Mouse (Mus musculus): ENCODE measurements around the gene Rps5.

DNA sequence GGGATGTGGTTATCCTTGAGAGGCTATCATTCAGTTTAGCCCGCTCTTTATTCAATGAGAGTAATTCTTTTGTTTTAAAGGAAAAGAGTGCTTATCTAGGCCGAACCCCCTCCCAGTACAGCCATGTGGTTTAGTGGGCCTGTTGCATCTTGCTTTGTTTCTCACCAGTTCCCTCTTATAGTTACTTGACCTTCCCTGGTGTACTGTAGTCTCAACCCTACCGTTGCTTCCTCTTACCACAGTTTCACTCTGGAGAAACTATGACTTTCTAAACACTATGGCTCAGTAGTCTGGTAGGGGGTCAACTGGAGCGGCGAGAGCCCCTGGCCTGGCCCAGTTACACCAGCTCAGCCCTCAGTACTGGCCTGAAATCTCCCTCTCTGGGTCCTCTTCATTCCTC lies 34.5 kb upstream of the Rps5 start:
- TF ChIP-seq CTCF (IDR thresholded peaks at IDR 0.05): no peak
- TF ChIP-seq EP300 (IDR thresholded peaks at IDR 0.05): no peak

Data from lung, postnatal 0 days (tissue).